Mouse (Mus musculus) forebrain, embryonic 14.5 days (tissue): ENCODE measurements at regions not wholly inside any gene's neighbourhood (a gene's known extent, or its start where the extent isn't known, plus 50 kb on each side); places are given as distances from the start of the nearest gene placed in this dataset.

Experiments used
- ATAC-seq: fragments of 200-750 bp; cut with Nextera tagmentation; 2 replicates; pipeline ENCODE4 v1.8.0; 2017; ENCODE audit warnings: mild to moderate bottlenecking, moderate library complexity
- DNase-seq: peaks from one replicate; pipeline ENCODE4 v3.0.0-alpha.2; 2015; ENCODE audit warnings: low spot score
- H3K27ac ChIP-seq: fragments of 300-500 bp; sonication (generic); 2 replicates; pipeline ENCODE4 v1.5.1; 2014; ENCODE audit warnings: low read depth, mild to moderate bottlenecking, control low read depth, low read length, moderate library complexity
- H3K27me3 ChIP-seq: fragments of 300-500 bp; sonication (generic); replicated peaks from 2 replicates; pipeline ENCODE4 v1.6.1; 2014; ENCODE audit warnings: low read length, control low read depth, mixed read lengths; ENCODE audit not compliant: control insufficient read depth, insufficient read depth
- H3K36me3 ChIP-seq: fragments of 300-500 bp; sonication (generic); 2 replicates; pipeline ENCODE4 v1.6.1; 2014; ENCODE audit warnings: low read length, control low read depth; ENCODE audit not compliant: control insufficient read depth, insufficient read depth
- H3K4me1 ChIP-seq: fragments of 300-500 bp; sonication (generic); 2 replicates; pipeline ENCODE4 v1.6.1; 2014; ENCODE audit warnings: antibody characterized with exemption, low read length, control low read depth; ENCODE audit not compliant: control insufficient read depth, insufficient read depth
- H3K4me2 ChIP-seq: fragments of 300-500 bp; sonication (generic); 2 replicates; pipeline ENCODE4 v1.6.1; 2014; ENCODE audit warnings: mild to moderate bottlenecking, control low read depth, low read length
- H3K4me3 ChIP-seq: fragments of 300-500 bp; sonication (generic); 2 replicates; pipeline ENCODE4 v1.5.1; 2014; ENCODE audit warnings: low read depth, low read length, control low read depth
- H3K9ac ChIP-seq: fragments of 300-500 bp; sonication (generic); 2 replicates; pipeline ENCODE4 v1.6.1; 2014; ENCODE audit warnings: mild to moderate bottlenecking, low read length, control low read depth, moderate library complexity
- H3K9me3 ChIP-seq: fragments of 300-500 bp; sonication (generic); replicated peaks from 2 replicates; pipeline ENCODE4 v1.6.1; 2016; ENCODE audit warnings: low read length, control low read depth, mixed read lengths; ENCODE audit not compliant: control insufficient read depth
- whole genome bisulfite sequencing: fragments of 180-500 bp; shearing (Covaris S2); extraction: QIAGEN DNeasy Blood & Tissue Kit; methylation state at CpG from one replicate; pipeline ENCODE4 v1.1.7; 2014; 5-methylcytosine and 5-hydroxymethylcytosine counted together

GRCm38 (mm10) chr7:73094059-73094458, 281.2 kb upstream of the Rgma start:
- Histone ChIP-seq H3K4me1 (no peaks in the 10 kb centered on the region), H3K36me3 (no peaks in the 10 kb centered on the region), H3K9me3 (no peaks in the 10 kb centered on the region), H3K4me2 (no peak overlapping the region), H3K27me3 (no peaks in the 10 kb centered on the region), H3K9ac (no peak overlapping the region), H3K27ac (no peak overlapping the region), H3K4me3 (no peak overlapping the region)
- 62% methylated on average over 3 of the region's 3 CpGs for WGBS
- ATAC-seq (no peak), DNase-seq (peak; percentile 11)

DNA sequence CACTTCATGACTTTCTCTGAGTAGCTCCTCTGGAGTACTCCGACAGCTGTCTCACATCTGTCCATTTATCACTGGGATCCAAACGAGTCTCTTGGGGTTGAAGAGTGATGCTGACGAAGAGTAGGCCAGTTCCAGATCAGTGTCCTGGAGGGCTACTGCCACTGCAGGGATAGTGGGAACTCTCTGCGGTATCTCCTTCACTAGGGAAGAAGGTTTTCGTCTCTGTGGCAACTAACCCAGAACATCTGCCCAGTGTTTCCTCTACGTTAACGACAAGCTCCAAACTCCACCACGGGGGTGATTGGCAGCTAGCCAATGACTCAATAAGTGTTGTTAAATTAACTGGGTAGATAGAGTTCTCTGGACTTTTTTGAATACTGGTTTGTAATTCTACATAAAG, 256.4 kb upstream of the Rgma start:
- no peaks in the 10 kb centered on the region for H3K4me1 ChIP-seq
- no peak overlapping the region for H3K9ac ChIP-seq
- no peak overlapping the region for H3K4me2 ChIP-seq
- DNase-seq (no peak), ATAC-seq (no peak)
- no peaks in the 10 kb centered on the region for H3K36me3 ChIP-seq
- no peaks in the 10 kb centered on the region for H3K27me3 ChIP-seq
- no peak overlapping the region for H3K4me3 ChIP-seq
- WGBS, result 50% methylated on average over 8 of the region's 8 CpGs
- no peak overlapping the region for H3K27ac ChIP-seq
- no peaks in the 10 kb centered on the region for H3K9me3 ChIP-seq

DNA sequence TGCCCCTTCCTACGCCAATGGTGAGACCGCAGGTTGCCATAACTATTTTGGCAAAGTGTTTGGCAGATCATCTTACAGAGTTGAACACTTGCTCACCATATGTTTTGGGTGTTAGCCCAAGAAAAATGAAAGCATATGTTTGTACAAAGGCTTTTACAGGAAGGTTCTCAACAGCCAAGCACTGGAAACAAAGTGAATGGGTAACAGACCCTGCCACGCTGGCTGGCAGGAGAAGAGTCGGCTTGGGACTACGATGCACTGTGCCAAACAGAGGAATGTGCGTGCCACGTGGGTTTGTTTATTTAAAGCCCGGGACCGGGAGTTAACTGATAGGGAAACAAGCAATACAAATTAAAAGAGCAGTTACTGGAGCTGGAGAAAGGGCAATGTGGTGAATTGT, 255.0 kb upstream of the Rgma start:
- no peak overlapping the region for H3K4me2 ChIP-seq
- 67% methylated on average over 9 of the region's 9 CpGs for WGBS
- H3K9ac ChIP-seq, result no peak overlapping the region
- H3K9me3 ChIP-seq, result no peaks in the 10 kb centered on the region
- no peak overlapping the region for H3K4me3 ChIP-seq
- no peak overlapping the region for H3K27ac ChIP-seq
- H3K4me1 ChIP-seq, result no peaks in the 10 kb centered on the region
- DNase-seq, result peak; percentile 66
- no peaks in the 10 kb centered on the region for H3K36me3 ChIP-seq
- peak; percentile 72 for ATAC-seq
- H3K27me3 ChIP-seq, result no peaks in the 10 kb centered on the region

- Histone ChIP-seq H3K27me3 (no peaks in the 10 kb centered on the region), H3K9me3 (no peaks in the 10 kb centered on the region), H3K4me2 (no peak overlapping the region), H3K4me1 (no peaks in the 10 kb centered on the region), H3K9ac (no peak overlapping the region), H3K36me3 (no peaks in the 10 kb centered on the region), H3K4me3 (no peak overlapping the region), H3K27ac (no peak overlapping the region)
- WGBS, result 71% methylated on average over 2 of the region's 2 CpGs
- DNase-seq, result no peak
- ATAC-seq, result no peak
Observed at GRCm38 (mm10) chr7:73124976-73125375, 250.3 kb upstream of the Rgma start.

DNA sequence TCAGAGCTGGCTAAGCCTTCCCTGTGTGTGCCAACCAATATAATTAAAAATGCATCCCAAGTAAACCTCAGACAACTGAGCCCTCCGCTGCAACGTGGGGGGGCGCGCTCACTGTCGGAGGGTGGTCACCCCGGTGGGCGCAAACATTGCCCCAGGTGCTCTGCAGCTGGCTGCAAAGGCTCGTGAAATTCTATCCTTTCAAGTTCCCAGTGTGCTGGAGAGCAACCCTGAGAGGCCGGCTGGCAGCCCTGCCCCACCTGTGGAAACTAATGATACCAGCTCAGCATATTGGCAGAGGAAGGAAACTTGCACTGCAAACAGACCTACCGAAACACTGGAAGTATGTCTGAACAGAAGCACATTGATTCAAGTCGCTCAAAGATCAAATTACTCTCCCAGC, 249.4 kb upstream of the Rgma start:
- no peak overlapping the region for H3K4me2 ChIP-seq
- DNase-seq (no peak), ATAC-seq (no peak)
- H3K4me3 ChIP-seq, result no peak overlapping the region
- H3K36me3 ChIP-seq, result no peaks in the 10 kb centered on the region
- H3K9ac ChIP-seq, result no peak overlapping the region
- H3K9me3 ChIP-seq, result no peaks in the 10 kb centered on the region
- WGBS, result 13% methylated on average over 11 of the region's 11 CpGs
- H3K27ac ChIP-seq, result no peak overlapping the region
- no peaks in the 10 kb centered on the region for H3K27me3 ChIP-seq
- H3K4me1 ChIP-seq, result no peaks in the 10 kb centered on the region

DNA sequence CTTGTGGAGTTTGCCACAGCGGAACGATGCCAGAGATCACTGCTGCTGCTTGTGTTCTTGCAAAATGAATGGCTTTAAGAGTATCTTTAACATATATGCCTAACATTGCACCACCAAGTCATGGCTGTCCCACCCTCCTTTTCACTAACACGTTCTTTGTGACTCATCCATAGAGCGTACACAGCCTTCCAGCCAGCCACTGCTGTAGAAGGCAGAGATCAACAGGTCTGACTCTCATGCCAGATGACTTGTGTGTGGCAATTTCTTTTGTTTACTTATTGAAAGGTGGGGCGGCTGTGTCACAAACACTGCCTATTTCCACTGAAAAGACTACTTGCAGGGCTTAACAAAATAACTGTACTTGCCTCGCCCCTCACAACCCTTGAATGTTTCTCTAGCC, 239.5 kb upstream of the Rgma start:
- Histone ChIP-seq H3K27me3 (no peaks in the 10 kb centered on the region), H3K27ac (no peak overlapping the region), H3K4me3 (no peak overlapping the region), H3K4me2 (no peak overlapping the region), H3K9ac (no peak overlapping the region), H3K36me3 (no peaks in the 10 kb centered on the region), H3K9me3 (no peaks in the 10 kb centered on the region), H3K4me1 (peaks cover 15% of the 10 kb centered on the region)
- ATAC-seq, result no peak
- WGBS, result 60% methylated on average over 6 of the region's 6 CpGs
- DNase-seq, result no peak

DNA sequence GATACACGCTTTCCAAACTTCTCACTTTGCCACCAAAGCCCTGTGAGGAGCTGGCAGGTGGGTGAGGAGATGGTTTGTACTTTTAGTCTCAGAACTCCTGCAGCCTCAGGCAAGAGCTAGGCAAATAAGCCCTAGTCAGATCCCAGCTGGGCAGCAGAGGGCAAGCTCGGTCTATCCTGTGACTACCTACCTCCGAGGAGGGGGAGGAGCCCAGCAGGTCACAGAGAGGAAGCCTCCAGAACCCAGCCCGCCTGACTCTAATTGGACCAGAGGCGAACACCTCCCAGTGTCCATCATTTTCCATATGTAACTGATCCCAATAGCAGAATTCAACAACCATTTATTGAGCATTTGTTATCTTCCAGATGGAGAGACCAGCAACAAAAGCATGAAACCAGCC, 237.0 kb upstream of the Rgma start:
- Histone ChIP-seq H3K27me3 (no peaks in the 10 kb centered on the region), H3K4me1 (peaks cover 30% of the 10 kb centered on the region), H3K9me3 (no peaks in the 10 kb centered on the region), H3K4me3 (no peak overlapping the region), H3K9ac (no peak overlapping the region), H3K4me2 (no peak overlapping the region), H3K27ac (no peak overlapping the region), H3K36me3 (no peaks in the 10 kb centered on the region)
- no peak for ATAC-seq
- 19% methylated on average over 5 of the region's 5 CpGs for WGBS
- no peak for DNase-seq

DNA sequence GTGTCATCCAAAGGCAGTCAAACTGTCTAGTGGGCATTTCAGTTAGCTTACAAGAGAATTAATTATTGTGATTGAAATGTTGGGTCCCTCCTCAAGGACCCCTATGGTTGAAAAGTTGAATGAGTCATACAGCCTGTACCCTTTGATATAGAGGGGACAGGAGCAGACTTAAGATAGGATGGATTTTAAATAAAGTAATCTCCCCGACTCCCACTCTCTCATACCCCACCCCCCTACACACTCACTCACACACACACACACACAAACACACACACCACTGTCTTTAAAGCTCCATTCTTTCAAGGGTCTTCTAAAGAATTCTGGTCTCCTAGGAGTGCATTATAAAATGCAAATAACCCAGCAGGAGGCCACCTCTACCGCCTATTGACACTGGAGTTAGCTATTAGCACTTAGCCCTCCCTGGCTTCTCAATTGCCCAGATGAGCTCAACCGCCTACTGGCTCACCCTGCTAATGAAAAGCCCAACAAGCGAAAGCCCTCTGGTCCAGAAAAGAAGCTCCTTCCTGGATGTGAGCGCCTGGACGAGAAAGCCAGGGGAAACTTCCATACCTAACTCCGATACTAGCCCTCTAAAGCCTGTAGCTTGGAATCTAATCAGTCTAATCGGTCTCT, 236.3 kb upstream of the Rgma start:
- no peak overlapping the region for H3K9ac ChIP-seq
- H3K27me3 ChIP-seq, result no peaks in the 10 kb centered on the region
- ATAC-seq (peak; percentile 28; the same call in 1 of the 2 replicates), DNase-seq (peak; percentile 58)
- H3K27ac ChIP-seq, result no peak overlapping the region
- no peak overlapping the region for H3K4me2 ChIP-seq
- H3K9me3 ChIP-seq, result no peaks in the 10 kb centered on the region
- WGBS, result 1% methylated on average over 8 of the region's 8 CpGs
- peaks cover 33% of the 10 kb centered on the region for H3K4me1 ChIP-seq
- no peak overlapping the region for H3K4me3 ChIP-seq
- H3K36me3 ChIP-seq, result no peaks in the 10 kb centered on the region

DNA sequence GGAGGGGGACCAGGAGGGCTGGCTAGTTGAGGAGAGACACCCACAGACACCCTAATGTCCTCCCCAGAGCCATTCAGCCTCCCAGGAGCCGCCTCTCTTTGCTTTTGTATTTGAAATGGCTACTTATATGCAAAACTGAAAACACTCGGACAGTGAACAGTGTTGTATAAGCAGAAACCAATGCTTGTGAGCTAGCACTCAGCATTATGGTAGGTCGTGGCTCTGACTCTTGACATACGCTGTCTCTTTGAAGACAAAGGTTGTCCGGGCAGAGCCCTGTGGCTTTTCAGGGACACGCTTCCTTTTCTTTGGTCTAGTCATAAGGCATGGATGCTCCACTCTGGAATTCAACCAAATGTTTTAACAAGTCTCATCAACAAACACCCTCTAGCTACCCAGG, 235.4 kb upstream of the Rgma start:
- no peak for DNase-seq
- H3K4me2 ChIP-seq, result no peak overlapping the region
- H3K4me1 ChIP-seq, result peaks cover 35% of the 10 kb centered on the region
- H3K9me3 ChIP-seq, result no peaks in the 10 kb centered on the region
- no peaks in the 10 kb centered on the region for H3K36me3 ChIP-seq
- 33% methylated on average over 6 of the region's 6 CpGs for WGBS
- H3K4me3 ChIP-seq, result no peak overlapping the region
- no peaks in the 10 kb centered on the region for H3K27me3 ChIP-seq
- no peak overlapping the region for H3K27ac ChIP-seq
- no peak overlapping the region for H3K9ac ChIP-seq
- no peak for ATAC-seq
